Mouse (Mus musculus): ENCODE data around the gene Fbxo33. TPM values are rescaled to one million over a fixed set of nuclear protein-coding genes. Genes with fewer than 3 reads are reported as not detected.

The Fbxo33 gene
- 8.2 and 10.4 TPM in 2 replicates for polyA plus RNA-seq (2014; fragmentation: Nextera tagmentation; extraction: Ambion mirVana)

GRCm38 (mm10) chr12:59219325-59220225, at the start of gene Fbxo33:
Fbxo33 (minus strand) TSS chr12:59219725.
- peak within 1 kb of the TSS; percentile 96 for H3K27ac ChIP-seq (ENCODE audit: low read depth)
- peaks cover 5% of the 10 kb centered on the region; the same call in 1 of the 2 replicates for H3K4me1 ChIP-seq (ENCODE audit: insufficient read depth)
- H3K9ac ChIP-seq, result peak within 1 kb of the TSS; percentile 77
- H3K4me2 ChIP-seq, result peak within 1 kb of the TSS; percentile 86
- no peaks in the 10 kb centered on the region for H3K27me3 ChIP-seq (ENCODE audit: insufficient read depth, low read length)
- no peaks in the 10 kb centered on the region for H3K36me3 ChIP-seq (ENCODE audit: insufficient read depth)
- H3K4me3 ChIP-seq (ENCODE audit: low read depth, low read length), result peak within 1 kb of the TSS; percentile 88
- DNase-seq (peak; percentile 98), ATAC-seq (ENCODE audit: insufficient read depth) (peak; percentile 97)
- peak; percentile 69 for TF ChIP-seq CTCF (IDR thresholded peaks at IDR 0.05; ENCODE audit: low read depth)
- no peaks in the 10 kb centered on the region for H3K9me3 ChIP-seq (ENCODE audit: low read depth, low read length)
- WGBS, result under 1% methylated on average over 102 of the region's 109 CpGs

- H3K4me2 ChIP-seq, result no peak overlapping the region
- no peaks in the 10 kb centered on the region for H3K27me3 ChIP-seq (ENCODE audit: insufficient read depth, low read length)
- no peak overlapping the region for H3K27ac ChIP-seq (ENCODE audit: low read depth)
- no peak for DNase-seq
- TF ChIP-seq CTCF (IDR thresholded peaks at IDR 0.05; ENCODE audit: low read depth), result no peak
- no peak for ATAC-seq (ENCODE audit: insufficient read depth)
- H3K36me3 ChIP-seq (ENCODE audit: insufficient read depth), result no peaks in the 10 kb centered on the region
- H3K4me3 ChIP-seq (ENCODE audit: low read depth, low read length), result no peak overlapping the region
- H3K9ac ChIP-seq, result no peak overlapping the region
- 80% methylated on average over 4 of the region's 4 CpGs for WGBS
- H3K9me3 ChIP-seq (ENCODE audit: low read depth, low read length), result no peaks in the 10 kb centered on the region
- no peaks in the 10 kb centered on the region for H3K4me1 ChIP-seq (ENCODE audit: insufficient read depth)
These were observed 46.4 kb upstream of the Fbxo33 start for GRCm38 (mm10) chr12:59265942-59266231.

- H3K27ac ChIP-seq (ENCODE audit: low read depth), result no peak overlapping the region
- H3K4me3 ChIP-seq (ENCODE audit: low read depth, low read length), result no peak overlapping the region
- ATAC-seq (ENCODE audit: insufficient read depth) (no peak), DNase-seq (peak; percentile 76)
- WGBS, result 28% methylated on average over 15 of the region's 15 CpGs
- no peaks in the 10 kb centered on the region for H3K9me3 ChIP-seq (ENCODE audit: low read depth, low read length)
- H3K4me2 ChIP-seq, result no peak overlapping the region
- no peaks in the 10 kb centered on the region for H3K36me3 ChIP-seq (ENCODE audit: insufficient read depth)
- peak; percentile 60 for TF ChIP-seq CTCF (IDR thresholded peaks at IDR 0.05; ENCODE audit: low read depth)
- no peaks in the 10 kb centered on the region for H3K27me3 ChIP-seq (ENCODE audit: insufficient read depth, low read length)
- no peak overlapping the region for H3K9ac ChIP-seq
- no peaks in the 10 kb centered on the region for H3K4me1 ChIP-seq (ENCODE audit: insufficient read depth)
These were observed 45.8 kb upstream of the Fbxo33 start for GRCm38 (mm10) chr12:59265207-59265941.

GRCm38 (mm10) chr12:59262841-59263240, 43.3 kb upstream of the Fbxo33 start:
- no peak overlapping the region for H3K4me2 ChIP-seq
- no peak overlapping the region for H3K4me3 ChIP-seq (ENCODE audit: low read depth, low read length)
- ATAC-seq (ENCODE audit: insufficient read depth) (no peak), DNase-seq (no peak)
- H3K27me3 ChIP-seq (ENCODE audit: insufficient read depth, low read length), result no peaks in the 10 kb centered on the region
- WGBS, result 84% methylated on average over 3 of the region's 3 CpGs
- H3K36me3 ChIP-seq (ENCODE audit: insufficient read depth), result no peaks in the 10 kb centered on the region
- no peak overlapping the region for H3K27ac ChIP-seq (ENCODE audit: low read depth)
- H3K9ac ChIP-seq, result no peak overlapping the region
- H3K9me3 ChIP-seq (ENCODE audit: low read depth, low read length), result no peaks in the 10 kb centered on the region
- no peaks in the 10 kb centered on the region for H3K4me1 ChIP-seq (ENCODE audit: insufficient read depth)
- TF ChIP-seq CTCF (IDR thresholded peaks at IDR 0.05; ENCODE audit: low read depth), result no peak

- H3K4me3 ChIP-seq (ENCODE audit: low read depth, low read length), result no peak overlapping the region
- H3K36me3 ChIP-seq (ENCODE audit: insufficient read depth), result no peaks in the 10 kb centered on the region
- H3K9me3 ChIP-seq (ENCODE audit: low read depth, low read length), result no peaks in the 10 kb centered on the region
- H3K9ac ChIP-seq, result no peak overlapping the region
- no peak overlapping the region for H3K27ac ChIP-seq (ENCODE audit: low read depth)
- ATAC-seq (ENCODE audit: insufficient read depth), result no peak
- no peak for TF ChIP-seq CTCF (IDR thresholded peaks at IDR 0.05; ENCODE audit: low read depth)
- DNase-seq, result no peak
- no peaks in the 10 kb centered on the region for H3K4me1 ChIP-seq (ENCODE audit: insufficient read depth)
- 33% methylated on average over 2 of the region's 2 CpGs for WGBS
- H3K4me2 ChIP-seq, result no peak overlapping the region
- H3K27me3 ChIP-seq (ENCODE audit: insufficient read depth, low read length), result no peaks in the 10 kb centered on the region
These were observed 41.3 kb upstream of the Fbxo33 start for GRCm38 (mm10) chr12:59260798-59261197.

GRCm38 (mm10) chr12:59260362-59260761, 40.8 kb upstream of the Fbxo33 start:
- DNase-seq (peak; percentile 33), ATAC-seq (ENCODE audit: insufficient read depth) (no peak)
- Histone ChIP-seq H3K4me2 (no peak overlapping the region), H3K9ac (no peak overlapping the region), H3K27ac (ENCODE audit: low read depth) (no peak overlapping the region), H3K4me3 (ENCODE audit: low read depth, low read length) (no peak overlapping the region), H3K36me3 (ENCODE audit: insufficient read depth) (no peaks in the 10 kb centered on the region), H3K27me3 (ENCODE audit: insufficient read depth, low read length) (no peaks in the 10 kb centered on the region), H3K9me3 (ENCODE audit: low read depth, low read length) (no peaks in the 10 kb centered on the region), H3K4me1 (ENCODE audit: insufficient read depth) (no peaks in the 10 kb centered on the region)
- TF ChIP-seq CTCF (IDR thresholded peaks at IDR 0.05; ENCODE audit: low read depth), result no peak

- no peak for DNase-seq
- no peak for ATAC-seq (ENCODE audit: insufficient read depth)
- H3K4me1 ChIP-seq (ENCODE audit: insufficient read depth), result no peaks in the 10 kb centered on the region
- H3K36me3 ChIP-seq (ENCODE audit: insufficient read depth), result no peaks in the 10 kb centered on the region
- H3K4me2 ChIP-seq, result no peak overlapping the region
- H3K4me3 ChIP-seq (ENCODE audit: low read depth, low read length), result no peak overlapping the region
- H3K27me3 ChIP-seq (ENCODE audit: insufficient read depth, low read length), result no peaks in the 10 kb centered on the region
- 88% methylated on average over 5 of the region's 5 CpGs for WGBS
- H3K27ac ChIP-seq (ENCODE audit: low read depth), result no peak overlapping the region
- no peak for TF ChIP-seq CTCF (IDR thresholded peaks at IDR 0.05; ENCODE audit: low read depth)
- no peaks in the 10 kb centered on the region for H3K9me3 ChIP-seq (ENCODE audit: low read depth, low read length)
- H3K9ac ChIP-seq, result no peak overlapping the region
These were observed 39.5 kb upstream of the Fbxo33 start for GRCm38 (mm10) chr12:59259015-59259414.
